Mouse (Mus musculus): ENCODE measurements around the gene Hist1h4c.

GRCm38 (mm10) chr13:23681990-23682582 is 16.2 kb downstream of the Hist1h4c start:
- TF ChIP-seq CTCF (IDR thresholded peaks at IDR 0.05; ENCODE audit: control insufficient read depth, insufficient read depth, low read length) (no peak), POLR2A (IDR thresholded peaks at IDR 0.05; ENCODE audit: borderline replicate concordance, control insufficient read depth, low read depth, low read length) (no peak)

Measured in bone marrow, adult 2 months (tissue).